Mouse (Mus musculus) lung, postnatal 0 days (tissue): Measurements from ENCODE around the gene Acap2. TPM values are rescaled to one million over a fixed set of nuclear protein-coding genes. Genes with fewer than 3 reads are reported as not detected.

ENCODE experiments used
- ATAC-seq: fragments of 200-750 bp; cut with Nextera tagmentation; 2 replicates; pipeline ENCODE4 v1.8.0; 2017; ENCODE audit warnings: moderate library complexity
- DNase-seq: peaks from one replicate; pipeline ENCODE4 v3.0.0-alpha.2; 2016; ENCODE audit warnings: low spot score
- H3K27ac ChIP-seq: fragments of 300-500 bp; sonication (generic); 2 replicates; pipeline ENCODE4 v1.5.1; 2014; ENCODE audit warnings: antibody characterized with exemption, mild to moderate bottlenecking, low read length, mixed read lengths
- H3K27me3 ChIP-seq: fragments of 300-500 bp; sonication (generic); replicated peaks from 2 replicates; pipeline ENCODE4 v1.6.1; 2014; ENCODE audit warnings: low read length, mixed read lengths; ENCODE audit not compliant: insufficient read depth
- H3K36me3 ChIP-seq: fragments of 300-500 bp; sonication (generic); 2 replicates; pipeline ENCODE4 v1.6.1; 2014; ENCODE audit warnings: low read length, mixed read lengths; ENCODE audit not compliant: insufficient read depth
- H3K4me1 ChIP-seq: fragments of 300-500 bp; sonication (generic); 2 replicates; pipeline ENCODE4 v1.6.1; 2014; ENCODE audit warnings: antibody characterized with exemption, low read depth, low read length, mixed read lengths; ENCODE audit not compliant: insufficient read depth
- H3K4me2 ChIP-seq: fragments of 300-500 bp; sonication (generic); replicated peaks from 2 replicates; pipeline ENCODE4 v1.6.1; 2014; ENCODE audit warnings: low read depth, mild to moderate bottlenecking, low read length, moderate library complexity, mixed read lengths
- H3K4me3 ChIP-seq: fragments of 300-500 bp; sonication (generic); 2 replicates; pipeline ENCODE4 v1.5.1; 2014; ENCODE audit warnings: low read depth, low read length
- H3K9ac ChIP-seq: fragments of 300-500 bp; sonication (generic); replicated peaks from 2 replicates; pipeline ENCODE4 v1.6.1; 2014; ENCODE audit warnings: low read depth, mild to moderate bottlenecking
- H3K9me3 ChIP-seq: fragments of 300-500 bp; sonication (generic); 2 replicates; pipeline ENCODE4 v1.6.1; 2016; ENCODE audit warnings: low read length, mixed read lengths
- CTCF ChIP-seq: IDR thresholded peaks from 2 replicates; pipeline ENCODE4 v1.5.1; 2016; ENCODE audit warnings: antibody characterized with exemption, mild to moderate bottlenecking
- EP300 ChIP-seq: IDR thresholded peaks from 2 replicates; pipeline ENCODE4 v1.6.1; 2016; ENCODE audit warnings: antibody characterized with exemption, mild to moderate bottlenecking, control low read depth
- WGBS: fragments of 180-500 bp; shearing (Covaris S2); extraction: QIAGEN DNeasy Blood & Tissue Kit; methylation state at CpG from one replicate; pipeline ENCODE4 v1.1.7; 2014; 5-methylcytosine and 5-hydroxymethylcytosine counted together
- polyA plus RNA-seq: library from polyadenylated mRNA; unstranded; fragments of >200 nt; fragmentation: Nextera tagmentation; extraction: Ambion mirVana; gene quantifications from 2 replicates; pipeline ENCODE4 v1.2.1, GENCODE M21; 2015

The Acap2 gene
- polyA plus RNA-seq, 1 experiment from 2014 or later, result 22.0 TPM

DNA sequence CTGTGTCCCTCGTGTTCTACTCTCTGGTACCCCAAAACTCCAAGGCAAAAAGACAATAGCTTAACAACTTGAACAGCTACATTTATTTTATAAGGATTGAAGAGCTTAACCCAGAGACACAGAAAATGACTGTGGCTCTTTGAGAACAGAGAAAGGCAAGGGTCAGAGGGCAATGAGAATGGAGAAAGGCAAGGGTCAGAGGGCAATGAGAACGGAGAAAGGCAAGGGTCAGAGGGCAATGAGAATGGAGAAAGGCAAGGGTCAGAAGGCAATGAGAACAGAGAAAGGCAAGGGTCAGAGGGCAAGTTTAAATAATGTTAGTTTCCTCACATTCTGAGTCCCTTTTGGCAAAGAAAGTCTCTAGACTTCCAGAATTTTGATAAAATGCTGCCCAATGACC is 41.6 kb downstream of the Acap2 start:
- no peak for ATAC-seq
- WGBS, result 76% methylated on average over 2 of the region's 2 CpGs

DNA sequence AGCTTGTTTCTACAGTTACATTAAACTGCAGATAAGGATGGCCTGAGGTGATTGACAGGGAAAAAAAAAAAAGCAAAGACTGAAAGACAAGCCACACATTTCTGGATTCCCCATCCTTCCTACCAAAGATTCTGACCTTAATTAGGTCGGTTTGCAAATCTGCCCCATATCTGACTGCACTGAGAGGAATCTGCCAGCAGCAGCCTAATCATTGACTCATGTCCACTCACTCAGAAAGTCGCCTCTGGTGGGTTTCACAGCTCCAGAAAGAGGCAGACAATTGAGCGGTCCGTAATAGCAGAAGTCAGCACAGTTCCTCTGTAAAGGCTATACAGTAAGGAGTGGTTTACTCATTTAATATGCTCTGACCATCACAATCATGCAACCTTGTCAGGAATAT is 51.2 kb downstream of the Acap2 start:
- 92% methylated on average over 4 of the region's 4 CpGs for WGBS
- no peak overlapping the region for H3K27ac ChIP-seq
- H3K27me3 ChIP-seq, result no peaks in the 10 kb centered on the region
- no peak overlapping the region for H3K4me3 ChIP-seq
- ATAC-seq, result no peak
- H3K9ac ChIP-seq, result no peak overlapping the region
- no peak overlapping the region for H3K4me2 ChIP-seq
- H3K9me3 ChIP-seq, result no peaks in the 10 kb centered on the region
- TF ChIP-seq CTCF (no peak), EP300 (no peak)
- no peak for DNase-seq
- peaks cover 15% of the 10 kb centered on the region; the same call in 1 of the 2 replicates for H3K36me3 ChIP-seq
- no peaks in the 10 kb centered on the region for H3K4me1 ChIP-seq

More for the DNA sequence above, 41.6 kb downstream of the Acap2 start:
- H3K4me1 ChIP-seq, result no peaks in the 10 kb centered on the region
- no peak overlapping the region for H3K27ac ChIP-seq
- H3K4me3 ChIP-seq, result no peak overlapping the region
- H3K9ac ChIP-seq, result no peak overlapping the region
- no peaks in the 10 kb centered on the region for H3K27me3 ChIP-seq
- no peak overlapping the region for H3K4me2 ChIP-seq
- H3K9me3 ChIP-seq, result peaks cover 6% of the 10 kb centered on the region
- TF ChIP-seq EP300, result no peak
- no peak for TF ChIP-seq CTCF
- DNase-seq, result no peak
- H3K36me3 ChIP-seq, result peaks cover 30% of the 10 kb centered on the region

DNA sequence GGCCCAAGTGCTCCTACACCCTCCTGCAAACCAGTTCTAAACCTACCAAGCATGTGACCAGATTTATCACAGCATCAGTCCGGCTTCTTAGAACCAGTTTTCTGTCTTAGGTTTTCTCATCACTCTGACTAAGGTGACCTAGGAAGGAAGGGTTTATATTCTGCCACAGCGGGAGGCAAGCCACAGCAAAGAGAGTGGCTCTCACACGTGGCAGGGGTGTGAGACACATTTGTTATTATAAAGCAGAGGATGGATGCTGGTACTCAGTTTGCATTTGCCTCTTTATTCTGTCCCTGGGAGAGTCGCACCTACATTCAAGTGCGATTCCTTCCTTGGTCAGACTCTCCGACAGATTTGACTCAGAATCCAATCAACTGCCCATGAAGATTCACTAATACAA is 52.2 kb downstream of the Acap2 start:
- H3K27ac ChIP-seq, result no peak overlapping the region
- H3K9me3 ChIP-seq, result no peaks in the 10 kb centered on the region
- no peaks in the 10 kb centered on the region for H3K4me1 ChIP-seq
- ATAC-seq, result no peak
- no peak overlapping the region for H3K4me2 ChIP-seq
- no peak overlapping the region for H3K4me3 ChIP-seq
- H3K9ac ChIP-seq, result no peak overlapping the region
- H3K36me3 ChIP-seq, result peaks cover 14% of the 10 kb centered on the region; the same call in 1 of the 2 replicates
- TF ChIP-seq EP300 (no peak), CTCF (no peak)
- 71% methylated on average over 6 of the region's 6 CpGs for WGBS
- no peak for DNase-seq
- no peaks in the 10 kb centered on the region for H3K27me3 ChIP-seq

DNA sequence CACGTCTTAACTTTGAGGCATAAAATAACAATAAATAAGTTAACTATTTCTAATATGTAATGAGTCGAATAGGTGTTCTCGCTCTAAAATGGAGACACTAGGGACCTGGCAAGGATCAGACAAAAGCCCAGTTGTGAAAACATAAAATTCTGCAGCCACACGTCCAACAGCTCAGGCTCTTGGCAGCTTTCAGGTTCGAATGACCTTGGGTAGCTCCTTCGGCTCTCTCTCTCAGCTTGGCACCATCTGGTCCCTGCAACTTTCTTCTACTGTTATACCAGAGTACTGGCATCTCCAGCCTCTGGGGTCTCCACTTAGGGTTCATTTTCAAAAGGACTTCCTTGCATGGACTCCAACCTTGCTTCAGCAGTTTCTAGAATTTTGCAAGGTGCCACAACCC is 53.3 kb downstream of the Acap2 start:
- no peak for ATAC-seq
- DNase-seq, result no peak
- Histone ChIP-seq H3K27me3 (no peaks in the 10 kb centered on the region), H3K4me1 (no peaks in the 10 kb centered on the region), H3K9ac (no peak overlapping the region), H3K27ac (no peak overlapping the region), H3K36me3 (peaks cover 8% of the 10 kb centered on the region; the same call in 1 of the 2 replicates), H3K4me2 (no peak overlapping the region), H3K9me3 (no peaks in the 10 kb centered on the region), H3K4me3 (no peak overlapping the region)
- 89% methylated on average over 6 of the region's 6 CpGs for WGBS
- no peak for TF ChIP-seq CTCF
- no peak for TF ChIP-seq EP300

DNA sequence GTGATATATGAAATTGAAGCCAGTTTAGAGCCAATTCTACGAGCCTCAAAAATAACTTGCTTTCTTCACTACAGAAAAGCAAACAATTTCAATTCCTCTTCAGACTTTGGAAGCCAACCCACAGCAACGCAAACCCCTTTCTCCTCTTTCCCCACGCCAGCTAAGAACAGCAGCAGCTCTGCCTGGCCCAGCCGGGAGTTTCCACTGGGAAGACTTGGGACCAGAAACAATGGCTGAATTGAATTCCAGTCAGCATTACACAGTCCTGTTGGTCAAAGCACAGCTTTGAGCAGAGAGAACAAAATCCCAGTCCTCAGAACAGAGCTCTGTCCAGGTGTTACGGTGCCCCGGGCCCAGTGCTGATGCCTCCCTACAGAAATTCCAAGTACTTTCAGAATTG is 59.1 kb downstream of the Acap2 start:
- H3K9me3 ChIP-seq, result no peaks in the 10 kb centered on the region
- no peak overlapping the region for H3K4me2 ChIP-seq
- peaks cover 8% of the 10 kb centered on the region; the same call in 1 of the 2 replicates for H3K36me3 ChIP-seq
- H3K27ac ChIP-seq, result no peak overlapping the region
- DNase-seq (no peak), ATAC-seq (no peak)
- no peak overlapping the region for H3K9ac ChIP-seq
- no peaks in the 10 kb centered on the region for H3K27me3 ChIP-seq
- 61% methylated on average over 6 of the region's 6 CpGs for WGBS
- TF ChIP-seq CTCF (no peak), EP300 (no peak)
- H3K4me3 ChIP-seq, result no peak overlapping the region
- no peaks in the 10 kb centered on the region for H3K4me1 ChIP-seq

DNA sequence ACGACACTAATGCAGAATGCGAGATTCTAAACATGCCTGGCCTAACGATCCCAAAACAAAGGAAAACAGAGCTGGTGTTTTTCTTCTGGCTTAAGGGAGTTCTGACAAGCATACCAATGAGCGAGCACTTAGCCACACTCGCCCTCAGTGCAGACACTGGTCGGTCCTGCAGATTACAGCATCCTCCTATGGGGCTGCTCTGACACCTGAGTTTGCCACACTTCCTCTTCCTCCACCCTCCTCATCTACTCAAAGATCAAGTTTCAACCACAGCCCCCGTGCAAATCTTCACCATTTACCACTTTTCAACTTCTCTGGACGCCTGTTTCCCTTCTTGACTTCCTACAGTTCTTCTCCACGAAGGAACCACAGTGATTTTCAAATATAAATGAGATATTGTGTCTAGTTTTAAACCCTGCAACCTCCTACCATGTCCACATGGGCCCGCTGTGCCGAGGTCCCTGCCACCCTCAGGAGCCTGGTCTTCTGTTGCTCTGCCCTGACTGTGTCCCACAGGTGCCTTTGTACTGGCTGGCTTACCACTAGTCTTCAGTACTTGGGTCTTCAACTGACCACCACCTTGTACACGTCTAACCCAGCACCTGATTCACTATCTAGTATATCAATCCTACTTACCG is 64.3 kb downstream of the Acap2 start:
- no peak overlapping the region for H3K4me3 ChIP-seq
- WGBS, result 71% methylated on average over 13 of the region's 13 CpGs
- H3K9me3 ChIP-seq, result no peaks in the 10 kb centered on the region
- TF ChIP-seq EP300 (no peak), CTCF (no peak)
- H3K4me2 ChIP-seq, result no peak overlapping the region
- peaks cover 8% of the 10 kb centered on the region; the same call in 1 of the 2 replicates for H3K36me3 ChIP-seq
- H3K27me3 ChIP-seq, result no peaks in the 10 kb centered on the region
- no peak for DNase-seq
- no peak for ATAC-seq
- no peaks in the 10 kb centered on the region for H3K4me1 ChIP-seq
- H3K9ac ChIP-seq, result no peak overlapping the region
- no peak overlapping the region for H3K27ac ChIP-seq
